Mouse (Mus musculus) liver, embryonic 12.5 days (tissue): Measurements from ENCODE around the gene Abhd14a. TPM values are rescaled to one million over a fixed set of nuclear protein-coding genes. Genes with fewer than 3 reads are reported as not detected.

Experiments used
- ATAC-seq: fragments of 200-750 bp; cut with Nextera tagmentation; 2 replicates; pipeline ENCODE4 v1.8.0; 2017; ENCODE audit warnings: moderate number of reproducible peaks, mild to moderate bottlenecking, moderate library complexity
- H3K27ac ChIP-seq: fragments of 300-500 bp; sonication (generic); 2 replicates; pipeline ENCODE4 v1.5.1; 2016; ENCODE audit warnings: mild to moderate bottlenecking
- H3K27me3 ChIP-seq: fragments of 300-500 bp; sonication (generic); replicated peaks from 2 replicates; pipeline ENCODE4 v1.6.1; 2016; ENCODE audit warnings: mild to moderate bottlenecking, moderate library complexity
- H3K36me3 ChIP-seq: fragments of 300-500 bp; sonication (generic); 2 replicates; pipeline ENCODE4 v1.6.1; 2016; ENCODE audit warnings: mild to moderate bottlenecking, moderate library complexity
- H3K4me1 ChIP-seq: fragments of 300-500 bp; sonication (generic); 2 replicates; pipeline ENCODE4 v1.6.1; 2016
- H3K4me2 ChIP-seq: fragments of 300-500 bp; sonication (generic); 2 replicates; pipeline ENCODE4 v1.6.1; 2016; ENCODE audit warnings: mild to moderate bottlenecking, moderate library complexity
- H3K4me3 ChIP-seq: fragments of 300-500 bp; sonication (generic); 2 replicates; pipeline ENCODE4 v1.5.1; 2016; ENCODE audit warnings: mild to moderate bottlenecking, moderate library complexity
- H3K9ac ChIP-seq: fragments of 300-500 bp; sonication (generic); 2 replicates; pipeline ENCODE4 v1.6.1; 2016; ENCODE audit warnings: mild to moderate bottlenecking, moderate library complexity
- H3K9me3 ChIP-seq: fragments of 300-500 bp; sonication (generic); replicated peaks from 2 replicates; pipeline ENCODE4 v1.6.1; 2016; ENCODE audit warnings: mild to moderate bottlenecking, moderate library complexity
- WGBS: fragments of 180-500 bp; shearing (Covaris S2); methylation state at CpG from one replicate; pipeline ENCODE4 v1.1.7; 2016; ENCODE audit not compliant: insufficient replicate concordance; 5-methylcytosine and 5-hydroxymethylcytosine counted together
- polyA plus RNA-seq: library from polyadenylated mRNA; unstranded; fragments of >200 nt; fragmentation: Nextera tagmentation; extraction: Ambion mirVana; gene quantifications from 2 replicates; pipeline ENCODE4 v1.2.1, GENCODE M21; 2016

Gene Abhd14a
- polyA plus RNA-seq, 1 experiment from 2014 or later: 31.6 TPM

DNA sequence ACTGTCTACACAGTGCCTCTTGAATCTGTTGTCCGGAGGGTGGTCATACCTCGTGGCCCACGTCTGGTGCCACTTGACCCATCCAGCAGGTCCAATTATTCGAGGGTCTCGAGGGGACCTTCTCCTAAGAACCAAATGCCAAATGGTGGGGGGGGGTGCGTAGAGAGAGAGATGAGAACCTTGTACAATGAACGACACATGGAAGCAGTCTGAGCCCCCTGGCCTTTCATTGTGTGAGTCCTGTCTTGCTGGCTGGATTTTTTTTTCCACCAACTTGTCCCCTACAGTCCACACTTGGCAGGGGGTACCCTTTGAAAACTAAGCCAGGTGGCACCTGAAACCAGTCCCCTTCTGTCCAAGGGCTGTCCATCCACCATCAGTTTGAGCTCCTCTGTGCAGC lies 20.3 kb upstream of the Abhd14a start:
- Histone ChIP-seq H3K4me2 (no peak overlapping the region), H3K4me3 (no peak overlapping the region), H3K27me3 (peaks cover 53% of the 10 kb centered on the region), H3K27ac (no peak overlapping the region), H3K9ac (no peak overlapping the region), H3K9me3 (no peaks in the 10 kb centered on the region), H3K36me3 (peaks cover 10% of the 10 kb centered on the region), H3K4me1 (peaks cover 15% of the 10 kb centered on the region)
- no peak for ATAC-seq
- 78% methylated on average over 7 of the region's 7 CpGs for WGBS

DNA sequence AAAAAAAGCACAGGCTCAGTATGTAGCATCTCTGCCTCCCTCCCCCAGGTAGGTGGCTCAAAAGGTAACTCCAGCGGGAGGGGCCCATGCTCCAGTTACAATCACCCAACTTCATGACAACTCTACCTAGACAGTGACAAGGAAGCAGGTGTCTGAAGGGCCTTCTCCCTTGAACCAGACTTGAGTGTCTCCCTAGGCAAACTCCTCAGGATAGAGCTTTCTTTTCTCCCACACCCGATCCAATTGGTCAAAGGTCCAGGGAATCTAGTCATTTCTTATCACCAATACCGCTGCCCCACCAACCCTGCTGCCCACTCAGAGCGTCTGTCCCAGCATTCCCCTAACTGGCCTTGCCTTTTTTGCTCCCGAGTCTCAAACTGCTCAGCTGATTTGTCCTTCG lies 19.2 kb upstream of the Abhd14a start:
- no peak overlapping the region for H3K4me3 ChIP-seq
- no peaks in the 10 kb centered on the region for H3K9me3 ChIP-seq
- peaks cover 20% of the 10 kb centered on the region for H3K36me3 ChIP-seq
- no peak overlapping the region for H3K4me2 ChIP-seq
- ATAC-seq: no peak
- no peak overlapping the region for H3K27ac ChIP-seq
- peaks cover 53% of the 10 kb centered on the region for H3K27me3 ChIP-seq
- no peak overlapping the region for H3K9ac ChIP-seq
- peaks cover 15% of the 10 kb centered on the region for H3K4me1 ChIP-seq
- WGBS: 76% methylated on average over 6 of the region's 6 CpGs

DNA sequence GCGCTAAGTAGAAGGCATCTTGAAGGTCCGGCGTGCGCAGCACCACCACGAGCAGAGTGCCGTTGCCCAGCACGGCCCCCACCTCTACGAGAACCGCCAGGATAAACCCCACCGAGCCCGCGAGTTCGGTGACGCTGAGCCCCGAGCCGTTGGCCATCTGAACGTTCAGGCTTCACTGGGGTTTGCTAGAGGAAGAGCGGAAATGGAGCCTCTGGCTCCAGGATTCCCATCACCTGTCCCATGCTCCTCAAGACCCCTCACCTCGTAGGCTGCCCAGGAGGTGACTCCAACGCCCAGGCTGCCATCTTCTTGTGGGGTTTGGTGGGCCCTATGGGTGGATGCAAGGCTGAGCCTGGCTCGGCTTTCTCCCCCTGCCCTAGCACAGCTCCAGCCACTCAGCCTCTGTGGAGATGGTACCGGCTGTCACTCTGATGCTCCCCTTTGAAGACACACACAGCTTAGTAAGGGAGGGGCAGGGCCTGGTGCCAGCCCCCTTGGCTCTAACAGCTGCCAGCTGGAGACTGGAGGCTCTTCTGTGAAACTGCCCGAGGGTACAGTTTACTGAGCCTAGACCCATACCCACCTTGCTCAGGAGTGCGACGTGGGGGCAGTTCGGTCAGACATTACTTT lies 18.2 kb upstream of the Abhd14a start, which contains the start of gene Gpr62:
Gpr62 (minus strand) TSS at position 368 of the 630 bp plus-strand sequence.
- Histone ChIP-seq H3K27me3 (peaks cover 50% of the 10 kb centered on the region), H3K4me2 (peak within 1 kb of the TSS; percentile 80), H3K36me3 (peaks cover 26% of the 10 kb centered on the region), H3K9ac (peak within 1 kb of the TSS; percentile 41), H3K27ac (no peak within 1 kb of the TSS), H3K9me3 (no peaks in the 10 kb centered on the region), H3K4me3 (peak within 1 kb of the TSS; percentile 58), H3K4me1 (peaks cover 15% of the 10 kb centered on the region)
- no peak for ATAC-seq
- WGBS: 49% methylated on average over 26 of the region's 26 CpGs

DNA sequence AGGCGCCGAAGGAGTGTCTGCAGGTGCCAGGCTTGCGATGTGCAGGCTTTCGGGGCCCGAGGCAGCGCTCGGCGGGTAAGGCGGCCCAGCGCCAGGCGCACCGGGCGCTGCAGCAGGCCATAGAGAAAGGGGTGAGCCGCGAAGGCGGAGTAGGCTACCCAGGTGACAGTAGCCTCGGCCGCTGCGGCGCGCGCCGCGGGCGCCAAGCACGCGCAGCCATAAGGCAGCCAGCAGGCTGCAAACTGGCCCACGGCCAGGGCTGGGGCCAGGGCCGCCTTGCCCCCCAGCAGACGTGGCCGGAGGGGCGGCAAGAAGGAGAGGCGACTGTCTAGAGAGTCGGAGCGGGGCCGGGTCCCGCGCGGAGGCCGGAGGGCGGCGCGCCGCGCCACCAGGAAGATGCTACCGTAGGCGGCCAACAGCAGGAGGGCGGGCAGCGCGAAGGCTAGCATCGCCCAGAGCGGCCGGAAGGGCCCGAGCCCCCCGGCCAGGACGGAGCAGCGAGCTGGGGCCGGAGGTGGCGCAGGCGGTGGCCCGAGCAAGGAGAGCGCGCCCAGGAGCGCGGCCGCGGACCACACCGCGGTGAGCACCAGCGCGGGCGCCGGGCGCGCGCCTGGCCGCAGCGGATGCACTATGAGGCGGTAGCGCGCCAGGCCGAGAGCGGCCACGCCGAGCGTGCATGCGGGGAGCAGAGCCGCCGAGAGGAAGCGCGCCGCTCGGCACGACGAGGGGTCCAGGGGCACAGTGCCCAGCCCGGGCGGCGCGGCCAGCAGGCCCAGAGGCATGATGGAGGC lies 17.5 kb upstream of the Abhd14a start:
- Histone ChIP-seq H3K9me3 (no peaks in the 10 kb centered on the region), H3K27ac (no peak overlapping the region)
- 5% methylated on average over 99 of the region's 99 CpGs for WGBS

DNA sequence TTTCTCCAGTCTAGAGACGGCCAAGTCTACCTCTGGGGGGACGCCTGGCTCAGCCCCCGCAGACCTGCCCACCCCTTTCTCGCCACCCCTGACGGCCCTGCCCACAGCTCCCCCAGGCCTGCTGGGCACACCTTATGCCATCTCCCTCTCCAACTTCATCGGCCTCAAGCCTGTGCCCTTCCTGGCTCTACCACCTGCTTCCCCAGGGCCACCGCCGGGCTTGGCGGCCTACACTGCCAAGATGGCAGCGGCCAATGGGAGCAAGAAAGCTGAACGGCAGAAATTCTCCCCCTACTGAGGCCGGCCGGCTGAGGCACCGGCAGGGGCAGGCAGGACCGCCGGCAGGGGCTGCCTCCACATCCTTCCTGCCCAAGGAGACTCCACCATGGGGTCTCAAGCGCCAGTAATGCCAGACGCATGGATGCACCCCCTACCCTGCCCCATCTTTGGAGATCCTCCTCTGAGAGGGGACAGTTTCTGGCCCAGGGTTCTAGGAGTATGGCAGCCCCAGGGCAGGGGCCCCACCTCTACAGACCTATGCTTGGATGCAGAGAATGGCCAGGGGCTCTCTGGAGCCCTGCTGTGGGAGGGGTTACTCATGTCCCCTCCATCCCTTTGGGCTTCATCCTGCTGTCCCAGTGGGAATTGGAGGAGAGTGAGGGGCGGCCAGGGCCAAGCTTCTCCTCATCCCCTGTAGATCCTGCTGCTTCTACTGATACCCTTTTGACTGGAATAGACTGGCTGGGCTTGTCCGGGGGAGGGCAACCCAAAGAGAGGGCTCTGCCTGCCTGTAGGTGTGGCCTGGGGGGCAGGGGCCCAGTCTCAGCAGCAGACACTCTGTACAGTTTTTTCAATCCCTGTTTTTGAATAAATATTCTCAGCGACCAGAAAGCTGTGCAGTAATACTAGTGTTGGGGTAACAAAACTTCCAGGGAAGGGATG lies 15.9 kb upstream of the Abhd14a start:
- Histone ChIP-seq H3K9me3 (no peaks in the 10 kb centered on the region), H3K4me3 (no peak overlapping the region), H3K4me2 (no peak overlapping the region), H3K27me3 (peaks cover 50% of the 10 kb centered on the region), H3K27ac (no peak overlapping the region), H3K4me1 (peaks cover 15% of the 10 kb centered on the region), H3K36me3 (peaks cover 35% of the 10 kb centered on the region), H3K9ac (no peak overlapping the region)
- no peak for ATAC-seq
- WGBS: 81% methylated on average over 21 of the region's 21 CpGs

More for the DNA sequence above, 17.5 kb upstream of the Abhd14a start:
- peak; percentile 46; the same call in 1 of the 2 replicates for ATAC-seq
- peak overlapping the region; percentile 80 for H3K4me2 ChIP-seq
- peaks cover 15% of the 10 kb centered on the region for H3K4me1 ChIP-seq
- H3K36me3 ChIP-seq: peaks cover 33% of the 10 kb centered on the region
- H3K27me3 ChIP-seq: peaks cover 50% of the 10 kb centered on the region
- peak overlapping the region; percentile 41 for H3K9ac ChIP-seq
- H3K4me3 ChIP-seq: peak overlapping the region; percentile 58

DNA sequence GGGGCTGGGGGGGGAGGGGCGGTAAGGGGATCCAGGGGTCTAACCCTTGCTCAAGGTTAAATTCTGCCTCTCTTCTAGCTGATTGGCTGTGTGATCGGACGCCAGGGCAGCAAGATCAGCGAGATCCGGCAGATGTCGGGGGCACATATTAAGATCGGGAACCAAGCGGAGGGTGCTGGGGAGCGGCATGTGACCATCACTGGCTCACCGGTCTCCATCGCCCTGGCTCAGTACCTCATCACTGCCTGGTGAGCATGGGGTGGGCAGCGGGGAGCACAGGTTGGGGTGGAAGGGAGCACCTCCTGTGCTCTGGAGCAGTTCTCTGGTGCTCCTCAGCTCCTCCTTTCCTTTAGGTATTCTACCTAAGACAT lies 14.9 kb upstream of the Abhd14a start:
- Histone ChIP-seq H3K27ac (no peak overlapping the region), H3K4me3 (no peak overlapping the region), H3K9ac (no peak overlapping the region), H3K27me3 (peaks cover 43% of the 10 kb centered on the region), H3K9me3 (no peaks in the 10 kb centered on the region), H3K4me1 (peaks cover 16% of the 10 kb centered on the region), H3K4me2 (no peak overlapping the region), H3K36me3 (peaks cover 35% of the 10 kb centered on the region)
- no peak for ATAC-seq
- WGBS: 84% methylated on average over 12 of the region's 12 CpGs

DNA sequence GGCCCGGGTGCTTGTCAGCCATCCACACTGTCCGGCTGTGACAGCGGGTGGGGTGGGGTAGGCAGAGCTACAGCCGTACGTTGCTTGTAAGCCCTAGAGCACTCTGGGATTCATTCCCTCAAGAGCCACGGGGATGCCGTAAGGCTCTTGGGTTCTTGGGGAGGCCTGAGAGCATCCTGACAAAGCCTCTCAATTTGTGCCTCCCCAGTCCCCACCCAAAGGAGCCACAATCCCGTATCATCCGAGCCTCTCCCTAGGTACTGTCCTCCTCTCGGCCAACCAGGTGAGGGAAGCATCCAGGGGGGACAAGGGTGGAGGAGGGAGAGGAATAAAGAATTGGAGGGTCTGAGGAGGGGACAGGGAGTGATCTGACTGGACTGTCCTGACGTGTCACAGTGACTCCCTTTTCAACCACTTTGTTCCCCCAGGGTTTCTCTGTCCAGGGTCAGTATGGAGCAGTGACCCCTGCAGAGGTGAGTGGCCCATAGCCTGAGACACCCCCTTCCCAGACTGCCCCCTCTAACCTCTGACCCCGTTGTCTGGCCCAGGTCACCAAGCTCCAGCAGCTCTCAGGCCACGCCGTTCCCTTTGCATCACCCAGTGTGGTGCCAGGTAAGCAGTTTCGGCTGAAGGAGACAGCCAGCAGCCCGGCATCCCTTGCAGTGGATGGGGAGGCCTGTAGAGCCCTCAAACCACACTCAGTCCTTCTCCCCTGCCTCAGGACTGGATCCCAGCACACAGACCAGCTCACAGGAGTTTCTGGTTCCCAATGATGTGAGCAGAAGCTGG lies 14.4 kb upstream of the Abhd14a start:
- no peak for ATAC-seq
- 78% methylated on average over 16 of the region's 16 CpGs for WGBS
- peaks cover 35% of the 10 kb centered on the region for H3K36me3 ChIP-seq
- H3K4me2 ChIP-seq: no peak overlapping the region
- H3K9me3 ChIP-seq: no peaks in the 10 kb centered on the region
- H3K9ac ChIP-seq: no peak overlapping the region
- no peak overlapping the region for H3K4me3 ChIP-seq
- no peak overlapping the region for H3K27ac ChIP-seq
- peaks cover 22% of the 10 kb centered on the region for H3K4me1 ChIP-seq
- H3K27me3 ChIP-seq: peaks cover 39% of the 10 kb centered on the region

DNA sequence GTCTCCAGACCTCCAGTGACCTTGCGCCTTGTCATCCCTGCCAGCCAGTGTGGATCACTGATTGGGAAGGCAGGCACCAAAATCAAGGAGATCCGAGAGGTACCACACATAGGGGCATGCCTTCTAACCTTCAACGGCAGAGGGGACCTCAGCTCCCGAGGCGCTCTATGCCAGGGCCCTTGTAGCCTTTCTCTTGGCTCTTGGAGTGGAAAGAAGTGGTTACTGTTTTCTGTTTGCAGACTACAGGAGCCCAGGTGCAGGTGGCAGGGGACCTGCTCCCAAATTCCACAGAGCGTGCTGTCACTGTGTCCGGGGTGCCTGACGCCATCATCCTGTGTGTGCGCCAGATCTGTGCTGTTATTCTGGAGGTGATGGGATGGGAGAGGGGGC lies 13.5 kb upstream of the Abhd14a start:
- H3K9me3 ChIP-seq: no peaks in the 10 kb centered on the region
- H3K9ac ChIP-seq: no peak overlapping the region
- H3K4me3 ChIP-seq: no peak overlapping the region
- H3K4me1 ChIP-seq: peaks cover 30% of the 10 kb centered on the region
- peaks cover 35% of the 10 kb centered on the region for H3K36me3 ChIP-seq
- no peak for ATAC-seq
- H3K27ac ChIP-seq: no peak overlapping the region
- WGBS: 77% methylated on average over 9 of the region's 9 CpGs
- peaks cover 31% of the 10 kb centered on the region for H3K27me3 ChIP-seq
- H3K4me2 ChIP-seq: no peak overlapping the region

DNA sequence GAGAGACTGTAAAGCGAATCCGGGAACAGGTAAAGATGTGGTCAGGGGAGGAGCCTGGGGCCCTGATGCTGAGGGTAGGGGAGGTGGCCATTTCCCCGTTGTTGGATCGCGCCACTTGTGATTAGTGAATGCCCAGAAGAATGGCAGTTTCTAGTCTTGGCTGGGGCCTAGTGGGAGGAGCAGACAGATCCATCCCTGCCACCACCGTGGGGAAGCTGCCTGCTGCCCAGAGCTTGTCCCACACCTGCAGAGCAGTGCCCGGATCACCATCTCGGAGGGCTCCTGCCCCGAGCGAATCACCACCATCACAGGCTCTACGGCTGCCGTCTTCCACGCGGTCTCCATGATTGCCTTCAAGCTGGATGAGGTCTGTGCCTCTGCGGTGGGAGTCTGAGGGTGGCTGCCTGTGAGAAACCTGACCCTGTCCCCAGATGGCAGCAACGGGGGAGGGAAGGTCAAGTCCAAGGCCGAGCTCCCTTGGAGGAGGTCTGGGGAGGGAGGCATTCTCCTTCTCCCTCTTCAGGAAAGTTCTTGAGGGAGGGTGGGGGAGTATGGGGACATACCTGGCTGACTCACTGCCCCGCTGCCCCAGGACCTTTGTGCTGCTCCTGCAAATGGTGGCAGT lies 13.0 kb upstream of the Abhd14a start:
- 75% methylated on average over 17 of the region's 18 CpGs for WGBS
- Histone ChIP-seq H3K27me3 (peaks cover 26% of the 10 kb centered on the region), H3K4me2 (no peak overlapping the region), H3K4me1 (peaks cover 31% of the 10 kb centered on the region), H3K36me3 (peaks cover 35% of the 10 kb centered on the region), H3K27ac (no peak overlapping the region), H3K9ac (no peak overlapping the region), H3K4me3 (no peak overlapping the region), H3K9me3 (no peaks in the 10 kb centered on the region)
- no peak for ATAC-seq

DNA sequence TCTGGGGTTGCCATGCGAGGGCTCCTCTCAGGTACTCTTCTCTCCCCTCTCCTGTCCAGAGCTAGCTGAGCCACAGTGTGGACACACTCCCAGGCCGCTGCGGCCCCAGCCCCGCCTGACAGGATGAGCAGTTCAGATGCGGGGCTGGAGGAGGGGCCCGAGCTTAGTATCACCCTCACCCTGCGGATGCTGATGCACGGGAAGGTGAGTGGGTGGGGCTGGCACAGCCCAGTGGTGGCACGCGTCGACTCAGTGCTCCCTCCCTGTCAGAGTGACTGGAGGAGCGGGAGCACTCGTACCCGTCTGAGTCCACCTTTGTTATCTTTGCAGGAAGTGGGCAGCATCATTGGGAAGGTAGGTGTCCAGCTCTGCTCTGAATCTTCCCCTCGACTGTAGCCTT lies 12.5 kb upstream of the Abhd14a start:
- H3K4me1 ChIP-seq: peaks cover 31% of the 10 kb centered on the region
- WGBS: 76% methylated on average over 15 of the region's 15 CpGs
- no peak for ATAC-seq

DNA sequence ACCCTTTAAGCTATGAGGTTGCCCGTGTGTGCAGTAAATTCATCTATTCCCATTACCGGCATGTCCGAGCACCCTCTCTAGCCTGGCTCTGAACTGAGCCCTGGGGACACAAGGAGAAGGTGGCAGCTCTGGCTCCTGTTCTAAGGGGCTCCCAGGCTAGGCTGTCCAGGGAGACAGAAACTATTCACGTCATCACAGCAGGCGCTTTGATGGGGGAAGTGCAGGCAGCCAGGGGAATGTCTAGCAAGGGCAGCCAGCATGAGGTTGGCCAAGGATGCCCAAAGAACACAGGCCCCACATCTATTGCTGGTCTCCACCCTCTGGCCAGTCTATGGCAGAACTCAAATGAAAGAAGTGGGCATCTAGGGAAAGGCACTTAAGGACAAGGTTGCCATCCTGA lies 10.4 kb upstream of the Abhd14a start:
- Histone ChIP-seq H3K36me3 (peaks cover 26% of the 10 kb centered on the region), H3K27me3 (peaks cover 23% of the 10 kb centered on the region), H3K9me3 (no peaks in the 10 kb centered on the region), H3K4me1 (peaks cover 46% of the 10 kb centered on the region), H3K27ac (no peak overlapping the region), H3K4me3 (no peak overlapping the region), H3K4me2 (no peak overlapping the region), H3K9ac (no peak overlapping the region)
- 62% methylated on average over 5 of the region's 5 CpGs for WGBS
- no peak for ATAC-seq

More for the DNA sequence above, 12.5 kb upstream of the Abhd14a start:
- H3K9me3 ChIP-seq: no peaks in the 10 kb centered on the region
- no peak overlapping the region for H3K27ac ChIP-seq
- peaks cover 24% of the 10 kb centered on the region for H3K27me3 ChIP-seq
- no peak overlapping the region for H3K4me2 ChIP-seq
- peaks cover 35% of the 10 kb centered on the region for H3K36me3 ChIP-seq
- no peak overlapping the region for H3K9ac ChIP-seq
- H3K4me3 ChIP-seq: no peak overlapping the region
